Mouse (Mus musculus): ENCODE measurements around the gene Nkd1. TPM values are rescaled to one million over a fixed set of nuclear protein-coding genes. Genes with fewer than 3 reads are reported as not detected.

Gene Nkd1
- total RNA-seq (2021) = 10 to 100 TPM; 10.8 to 15.0 TPM

- peak; percentile 65 to 73 for DNase-seq (ENCODE audit: extremely low spot score in 1 of 2, low spot score in 1 of 2)
These were observed at the start of gene Nkd1 for GRCm38 (mm10) chr8:88520985-88521527. Gene Nkd1 (plus strand): TSS chr8:88521354.

DNA sequence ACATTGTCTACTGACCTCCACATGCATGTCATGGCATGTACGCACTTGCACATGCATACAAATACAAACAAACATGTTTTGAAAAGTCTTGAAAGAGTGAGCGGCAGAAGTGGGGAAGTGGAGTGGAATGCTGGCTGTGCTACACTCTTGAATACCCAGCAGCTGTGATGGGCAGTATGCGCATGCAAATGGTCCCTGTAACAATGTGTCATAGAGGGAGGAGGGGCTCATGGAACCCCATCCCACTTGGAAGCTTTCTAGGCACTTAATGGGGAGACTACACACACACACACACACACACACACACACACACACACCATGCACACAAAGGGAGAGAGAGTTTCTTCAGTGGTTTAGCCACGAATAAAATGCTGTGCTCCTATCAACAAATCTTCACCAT is 39.9 kb upstream of the Nkd1 start:
- DNase-seq (ENCODE audit: extremely low spot score in 1 of 2, low spot score in 1 of 2) = no peak

GRCm38 (mm10) chr8:88488391-88488829 is 32.7 kb upstream of the Nkd1 start:
- DNase-seq (ENCODE audit: extremely low spot score in 1 of 2, low spot score in 1 of 2) = no peak

- DNase-seq (ENCODE audit: extremely low spot score in 1 of 2, low spot score in 1 of 2) = no peak
These were observed 27.1 kb upstream of the Nkd1 start for GRCm38 (mm10) chr8:88494076-88494475.

GRCm38 (mm10) chr8:88495071-88495805 is 25.9 kb upstream of the Nkd1 start:
- peak in 1 of 2 experiments; percentile 17 for DNase-seq (ENCODE audit: extremely low spot score in 1 of 2, low spot score in 1 of 2)

- DNase-seq (ENCODE audit: extremely low spot score in 1 of 2, low spot score in 1 of 2) = no peak
These were observed 19.0 kb upstream of the Nkd1 start for GRCm38 (mm10) chr8:88502143-88502542.

- no peak for DNase-seq (ENCODE audit: extremely low spot score in 1 of 2, low spot score in 1 of 2)
These were observed 14.2 kb upstream of the Nkd1 start for GRCm38 (mm10) chr8:88506981-88507380.

DNA sequence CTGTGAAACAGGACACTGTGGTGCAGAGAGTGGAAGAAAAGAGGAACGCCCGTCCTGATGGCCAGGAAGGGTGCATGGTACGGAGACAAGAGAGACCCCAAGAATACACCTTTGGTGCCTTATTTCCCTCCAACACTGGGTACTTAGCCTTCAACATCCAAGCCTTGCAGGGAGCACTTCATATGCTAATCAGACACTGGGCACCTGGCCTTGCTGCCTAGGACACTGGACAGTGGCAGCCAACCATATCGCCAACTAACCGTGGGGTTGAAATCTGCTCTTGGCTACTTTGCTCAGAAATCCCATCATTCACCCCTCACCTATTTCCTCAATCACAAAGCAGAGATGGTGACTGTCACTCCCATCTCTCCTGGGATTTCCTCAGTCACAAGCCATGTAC is 10.1 kb upstream of the Nkd1 start:
- DNase-seq (ENCODE audit: extremely low spot score in 1 of 2, low spot score in 1 of 2) = no peak

- peak in 1 of 2 experiments; percentile 5 for DNase-seq (ENCODE audit: extremely low spot score in 1 of 2, low spot score in 1 of 2)
These were observed 8.9 kb upstream of the Nkd1 start for GRCm38 (mm10) chr8:88512094-88512794.

- DNase-seq (ENCODE audit: extremely low spot score in 1 of 2, low spot score in 1 of 2) = no peak
These were observed 3.1 kb upstream of the Nkd1 start for GRCm38 (mm10) chr8:88518047-88518446.

DNA sequence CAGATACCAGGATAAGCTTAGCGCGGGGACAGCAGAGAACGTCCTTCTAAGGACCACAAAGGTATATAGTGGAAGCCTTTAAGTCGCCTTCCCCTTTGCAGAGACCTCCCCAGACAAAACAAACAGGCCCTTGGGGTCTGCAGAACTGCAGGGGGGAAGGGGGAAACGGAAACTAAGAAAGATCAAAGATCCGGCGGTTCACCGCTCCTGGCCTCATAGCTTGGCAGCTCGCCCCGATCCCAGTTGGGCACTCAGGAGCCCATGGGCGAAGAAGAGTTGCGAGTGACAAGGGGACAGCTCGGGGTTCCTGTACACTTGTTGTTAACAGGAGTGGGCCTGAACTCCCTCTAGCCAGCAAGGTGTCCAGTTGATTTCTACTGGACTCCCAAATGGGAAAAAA is 773 bp upstream of the Nkd1 start:
- no peak for DNase-seq (ENCODE audit: extremely low spot score in 1 of 2, low spot score in 1 of 2)

DNA sequence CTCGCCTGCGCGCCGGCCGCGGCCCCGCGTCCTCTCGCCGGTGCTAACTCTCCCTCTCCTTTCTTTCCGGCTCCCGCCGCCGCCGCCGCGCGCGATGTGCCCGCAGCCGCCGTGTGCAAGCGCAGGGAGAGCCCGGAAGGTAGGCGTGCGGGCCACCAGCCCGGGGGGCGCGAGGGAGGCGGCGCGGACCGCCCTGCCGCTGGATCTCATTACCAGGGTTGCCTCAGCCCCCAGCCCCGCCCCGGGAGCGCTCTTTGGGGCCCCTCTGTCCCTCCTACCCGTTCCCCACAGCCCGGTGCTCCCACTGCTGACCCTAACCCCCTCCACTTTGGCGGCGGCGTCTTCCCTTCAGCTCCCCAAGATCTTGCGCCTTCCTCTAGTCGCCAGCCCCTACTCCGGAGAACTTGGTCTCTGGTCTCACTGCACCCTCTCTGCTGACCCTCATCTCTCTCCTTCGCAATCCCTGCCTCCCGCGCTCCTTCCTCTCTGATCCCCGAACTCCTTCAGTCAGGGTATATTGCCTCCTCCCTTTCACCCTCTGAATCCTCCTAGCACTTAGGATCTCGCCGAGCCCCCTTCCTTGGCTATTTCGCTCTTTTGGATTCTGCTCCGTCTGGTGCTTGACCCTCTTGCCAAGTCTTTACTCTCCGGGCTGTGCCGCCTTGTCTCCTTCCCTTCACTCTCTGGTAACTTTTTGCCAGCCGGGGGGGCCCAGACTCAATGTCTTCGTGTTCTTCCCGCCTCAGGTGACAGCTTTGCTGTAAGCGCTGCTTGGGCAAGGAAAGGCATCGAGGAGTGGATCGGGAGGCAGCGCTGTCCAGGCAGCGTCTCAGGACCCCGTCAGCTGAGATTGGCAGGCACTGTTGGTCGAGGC is 624 bp downstream of the Nkd1 start:
- peak in 1 of 2 experiments; percentile 19 for DNase-seq (ENCODE audit: extremely low spot score in 1 of 2, low spot score in 1 of 2)

GRCm38 (mm10) chr8:88522433-88523030 is 1.4 kb downstream of the Nkd1 start:
- DNase-seq (ENCODE audit: extremely low spot score in 1 of 2, low spot score in 1 of 2) = no peak

DNA sequence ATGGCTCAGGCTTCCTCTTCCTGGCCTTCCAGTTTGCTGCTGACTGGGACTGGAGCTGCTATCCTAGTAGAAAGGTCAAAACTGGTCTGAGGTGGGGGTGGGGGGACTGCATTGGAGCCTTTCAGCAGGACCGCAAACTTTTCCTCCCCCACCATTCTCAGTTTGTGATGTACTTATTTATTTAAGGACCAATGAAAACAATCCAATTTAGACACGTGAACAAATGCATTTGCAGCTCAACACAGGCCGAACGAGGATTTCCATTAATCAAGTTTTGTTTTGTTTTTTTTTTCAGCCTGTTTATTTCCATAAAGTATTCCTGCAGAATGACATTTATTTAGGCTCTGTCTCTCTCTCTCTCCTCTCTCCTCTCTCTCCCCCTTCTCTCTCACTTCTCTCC is 2.5 kb downstream of the Nkd1 start:
- no peak for DNase-seq (ENCODE audit: extremely low spot score in 1 of 2, low spot score in 1 of 2)

- no peak for DNase-seq (ENCODE audit: extremely low spot score in 1 of 2, low spot score in 1 of 2)
These were observed 3.0 kb downstream of the Nkd1 start for GRCm38 (mm10) chr8:88524132-88524531.

DNA sequence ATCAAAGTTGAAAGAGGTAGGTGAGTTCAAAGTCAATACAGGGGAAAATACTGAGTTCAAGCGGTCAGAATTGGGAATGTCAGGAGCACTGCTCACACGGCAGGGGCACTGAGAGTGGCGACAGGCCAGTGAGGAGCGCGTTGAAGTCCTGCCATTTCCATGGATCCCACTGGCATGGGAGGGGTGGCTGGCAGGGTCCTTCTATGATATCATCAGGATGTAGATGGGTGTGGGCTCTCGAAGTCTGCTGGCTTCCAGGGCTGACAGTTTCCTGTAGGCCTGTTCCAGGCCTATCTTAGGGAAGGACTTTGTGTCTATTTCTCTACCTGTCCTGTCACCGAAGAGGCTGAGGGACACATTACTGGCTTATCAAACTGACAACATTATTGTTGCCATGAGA is 3.7 kb downstream of the Nkd1 start:
- no peak for DNase-seq (ENCODE audit: extremely low spot score in 1 of 2, low spot score in 1 of 2)

DNA sequence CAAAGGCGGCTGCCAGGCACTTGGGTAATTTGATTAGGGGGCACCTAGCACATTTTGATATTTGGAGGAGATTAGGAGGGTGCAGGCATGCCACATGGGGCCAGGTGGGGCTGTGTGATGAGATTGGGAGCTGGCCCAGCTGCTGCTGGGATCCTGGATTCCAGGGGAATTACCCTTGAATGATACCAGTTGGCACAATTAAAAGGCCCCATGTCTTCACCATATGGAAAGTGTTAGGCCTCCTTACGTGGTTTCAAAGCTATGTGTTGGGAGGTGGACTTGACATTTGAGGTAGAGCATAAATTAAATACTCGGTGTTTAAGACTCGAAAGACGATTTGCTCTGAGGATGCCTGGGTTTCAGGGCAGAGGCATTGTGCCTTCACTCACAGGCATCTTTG is 5.1 kb downstream of the Nkd1 start:
- DNase-seq (ENCODE audit: extremely low spot score in 1 of 2, low spot score in 1 of 2) = no peak

DNA sequence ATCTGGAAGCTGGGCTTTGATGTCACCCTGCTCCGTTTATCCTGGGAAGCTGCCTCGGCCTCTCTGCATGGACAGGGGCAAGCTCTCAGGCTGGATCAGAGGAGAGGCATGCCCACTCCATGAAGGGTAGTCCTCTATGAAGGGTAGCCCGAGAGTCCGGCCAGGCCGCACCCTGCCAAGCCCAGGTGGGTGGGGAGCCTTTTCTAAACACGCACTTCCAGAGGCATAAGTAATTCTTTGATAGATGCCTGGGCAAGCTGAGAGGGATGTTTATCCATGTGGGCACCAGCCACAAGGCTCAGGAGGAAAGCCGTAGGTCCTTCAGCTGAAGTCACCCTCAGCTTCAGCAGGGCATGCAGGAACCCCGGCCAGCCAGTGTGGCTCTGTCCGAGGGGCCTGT is 7.0 kb downstream of the Nkd1 start:
- DNase-seq (ENCODE audit: extremely low spot score in 1 of 2, low spot score in 1 of 2) = no peak

- DNase-seq (ENCODE audit: extremely low spot score in 1 of 2, low spot score in 1 of 2) = no peak
These were observed 8.6 kb downstream of the Nkd1 start for GRCm38 (mm10) chr8:88529798-88530197.

DNA sequence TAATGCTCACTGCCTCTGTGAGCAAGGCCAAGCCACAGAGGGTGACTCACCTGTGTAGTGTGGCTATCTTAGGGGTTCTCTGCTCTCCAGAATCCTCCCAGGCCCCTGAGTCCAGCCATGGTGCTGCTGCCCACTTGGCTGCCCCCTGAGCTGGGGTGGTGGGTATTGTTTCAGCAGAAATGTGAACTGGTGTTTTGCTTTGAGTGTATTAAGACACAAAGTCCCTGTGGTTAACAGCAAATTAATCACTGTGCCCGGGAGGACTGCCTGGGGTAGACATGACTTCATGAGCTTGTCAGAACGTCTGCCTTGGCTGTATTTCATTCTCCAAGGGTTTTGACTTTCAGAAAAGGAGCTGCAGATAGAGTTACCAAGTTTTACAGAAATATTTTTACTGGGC is 15.9 kb downstream of the Nkd1 start:
- DNase-seq (ENCODE audit: extremely low spot score in 1 of 2, low spot score in 1 of 2) = no peak

Data from layer of hippocampus, postnatal 25 days (tissue).